Mouse (Mus musculus): ENCODE data around the gene Sipa1l3. TPM values are rescaled to one million over a fixed set of nuclear protein-coding genes. Genes with fewer than 3 reads are reported as not detected.

Gene Sipa1l3
- polyA plus RNA-seq, 1 experiment: 29.4 TPM

GRCm38 (mm10) chr7:29419836-29420235 is 98.6 kb downstream of the Sipa1l3 start:
- no peaks in the 10 kb centered on the region for H3K36me3 ChIP-seq (ENCODE audit: control insufficient read depth, insufficient read depth, low read length, poor library complexity, severe bottlenecking)
- peak overlapping the region; percentile 47 for H3K27ac ChIP-seq (ENCODE audit: insufficient read depth, low read length)
- no peak overlapping the region for H3K9ac ChIP-seq (ENCODE audit: low read depth, poor library complexity, severe bottlenecking)
- peak overlapping the region; percentile 37 for H3K4me3 ChIP-seq (ENCODE audit: low read depth, low read length)
- TF ChIP-seq CTCF (IDR thresholded peaks at IDR 0.05; ENCODE audit: low read depth, low read length): no peak
- no peak for TF ChIP-seq POLR2A (IDR thresholded peaks at IDR 0.05; ENCODE audit: insufficient read depth, low read length)
- TF ChIP-seq EP300 (IDR thresholded peaks at IDR 0.05; ENCODE audit: insufficient read depth, low read depth, low read length): no peak
- H3K27me3 ChIP-seq (ENCODE audit: control insufficient read depth, insufficient read depth, low read length, poor library complexity, severe bottlenecking): no peaks in the 10 kb centered on the region
- no peaks in the 10 kb centered on the region for H3K9me3 ChIP-seq (replicated peaks; ENCODE audit: control insufficient read depth, insufficient read depth, low read length, poor library complexity, severe bottlenecking)
- H3K4me1 ChIP-seq (ENCODE audit: control insufficient read depth, insufficient read depth, low read length): peaks cover 11% of the 10 kb centered on the region

- TF ChIP-seq CTCF (IDR thresholded peaks at IDR 0.05; ENCODE audit: low read depth, low read length) (no peak), POLR2A (IDR thresholded peaks at IDR 0.05; ENCODE audit: insufficient read depth, low read length) (no peak), EP300 (IDR thresholded peaks at IDR 0.05; ENCODE audit: insufficient read depth, low read depth, low read length) (no peak)
- Histone ChIP-seq H3K9me3 (replicated peaks; ENCODE audit: control insufficient read depth, insufficient read depth, low read length, poor library complexity, severe bottlenecking) (no peaks in the 10 kb centered on the region), H3K36me3 (ENCODE audit: control insufficient read depth, insufficient read depth, low read length, poor library complexity, severe bottlenecking) (no peaks in the 10 kb centered on the region), H3K9ac (ENCODE audit: low read depth, poor library complexity, severe bottlenecking) (no peak overlapping the region), H3K4me1 (ENCODE audit: control insufficient read depth, insufficient read depth, low read length) (peaks cover 11% of the 10 kb centered on the region), H3K27ac (ENCODE audit: insufficient read depth, low read length) (peak overlapping the region; percentile 52; the same call in 1 of the 2 replicates), H3K4me3 (ENCODE audit: low read depth, low read length) (no peak overlapping the region), H3K27me3 (ENCODE audit: control insufficient read depth, insufficient read depth, low read length, poor library complexity, severe bottlenecking) (no peaks in the 10 kb centered on the region)
Measured at GRCm38 (mm10) chr7:29418231-29418630, 100.2 kb downstream of the Sipa1l3 start.

GRCm38 (mm10) chr7:29417332-29418069 is 100.9 kb downstream of the Sipa1l3 start:
- H3K4me3 ChIP-seq (ENCODE audit: low read depth, low read length): no peak overlapping the region
- H3K36me3 ChIP-seq (ENCODE audit: control insufficient read depth, insufficient read depth, low read length, poor library complexity, severe bottlenecking): no peaks in the 10 kb centered on the region
- no peak overlapping the region for H3K9ac ChIP-seq (ENCODE audit: low read depth, poor library complexity, severe bottlenecking)
- TF ChIP-seq POLR2A (IDR thresholded peaks at IDR 0.05; ENCODE audit: insufficient read depth, low read length) (no peak), EP300 (IDR thresholded peaks at IDR 0.05; ENCODE audit: insufficient read depth, low read depth, low read length) (0 out of 2 replicates have a peak, but pooled peaks have one; percentile 27), CTCF (IDR thresholded peaks at IDR 0.05; ENCODE audit: low read depth, low read length) (no peak)
- peaks cover 11% of the 10 kb centered on the region for H3K4me1 ChIP-seq (ENCODE audit: control insufficient read depth, insufficient read depth, low read length)
- no peaks in the 10 kb centered on the region for H3K27me3 ChIP-seq (ENCODE audit: control insufficient read depth, insufficient read depth, low read length, poor library complexity, severe bottlenecking)
- peak overlapping the region; percentile 82 for H3K27ac ChIP-seq (ENCODE audit: insufficient read depth, low read length)
- no peaks in the 10 kb centered on the region for H3K9me3 ChIP-seq (replicated peaks; ENCODE audit: control insufficient read depth, insufficient read depth, low read length, poor library complexity, severe bottlenecking)

GRCm38 (mm10) chr7:29416906-29417305 is 101.5 kb downstream of the Sipa1l3 start:
- no peaks in the 10 kb centered on the region for H3K9me3 ChIP-seq (replicated peaks; ENCODE audit: control insufficient read depth, insufficient read depth, low read length, poor library complexity, severe bottlenecking)
- TF ChIP-seq EP300 (IDR thresholded peaks at IDR 0.05; ENCODE audit: insufficient read depth, low read depth, low read length) (no peak), CTCF (IDR thresholded peaks at IDR 0.05; ENCODE audit: low read depth, low read length) (no peak), POLR2A (IDR thresholded peaks at IDR 0.05; ENCODE audit: insufficient read depth, low read length) (no peak)
- no peak overlapping the region for H3K9ac ChIP-seq (ENCODE audit: low read depth, poor library complexity, severe bottlenecking)
- no peaks in the 10 kb centered on the region for H3K27me3 ChIP-seq (ENCODE audit: control insufficient read depth, insufficient read depth, low read length, poor library complexity, severe bottlenecking)
- peak overlapping the region; percentile 82 for H3K27ac ChIP-seq (ENCODE audit: insufficient read depth, low read length)
- no peaks in the 10 kb centered on the region for H3K36me3 ChIP-seq (ENCODE audit: control insufficient read depth, insufficient read depth, low read length, poor library complexity, severe bottlenecking)
- H3K4me3 ChIP-seq (ENCODE audit: low read depth, low read length): no peak overlapping the region
- H3K4me1 ChIP-seq (ENCODE audit: control insufficient read depth, insufficient read depth, low read length): peaks cover 10% of the 10 kb centered on the region

GRCm38 (mm10) chr7:29411838-29412580 is 106.4 kb downstream of the Sipa1l3 start:
- TF ChIP-seq CTCF (IDR thresholded peaks at IDR 0.05; ENCODE audit: low read depth, low read length): no peak
- no peak for TF ChIP-seq POLR2A (IDR thresholded peaks at IDR 0.05; ENCODE audit: insufficient read depth, low read length)
- no peak for TF ChIP-seq EP300 (IDR thresholded peaks at IDR 0.05; ENCODE audit: insufficient read depth, low read depth, low read length)
- Histone ChIP-seq H3K9ac (ENCODE audit: low read depth, poor library complexity, severe bottlenecking) (no peak overlapping the region), H3K27me3 (ENCODE audit: control insufficient read depth, insufficient read depth, low read length, poor library complexity, severe bottlenecking) (no peaks in the 10 kb centered on the region), H3K36me3 (ENCODE audit: control insufficient read depth, insufficient read depth, low read length, poor library complexity, severe bottlenecking) (no peaks in the 10 kb centered on the region), H3K4me3 (ENCODE audit: low read depth, low read length) (no peak overlapping the region), H3K4me1 (ENCODE audit: control insufficient read depth, insufficient read depth, low read length) (peaks cover 5% of the 10 kb centered on the region), H3K27ac (ENCODE audit: insufficient read depth, low read length) (no peak overlapping the region), H3K9me3 (replicated peaks; ENCODE audit: control insufficient read depth, insufficient read depth, low read length, poor library complexity, severe bottlenecking) (no peaks in the 10 kb centered on the region)
